Mouse (Mus musculus) hindbrain, embryonic 16.5 days (tissue): Measurements from ENCODE around the gene Polr2a. TPM values are rescaled to one million over a fixed set of nuclear protein-coding genes. Genes with fewer than 3 reads are reported as not detected.

Source experiments
- ATAC-seq: fragments of 200-750 bp; cut with Nextera tagmentation; 2 replicates; pipeline ENCODE4 v1.8.0; 2017; ENCODE audit warnings: moderate TSS enrichment, moderate library complexity
- H3K27ac ChIP-seq: fragments of 300-500 bp; sonication (generic); 2 replicates; pipeline ENCODE4 v1.5.1; 2014; ENCODE audit warnings: low read depth, mild to moderate bottlenecking, control low read depth, low read length, moderate library complexity
- H3K27me3 ChIP-seq: fragments of 300-500 bp; sonication (generic); replicated peaks from 2 replicates; pipeline ENCODE4 v1.6.1; 2014; ENCODE audit warnings: low read length; ENCODE audit not compliant: control insufficient read depth, insufficient read depth
- H3K36me3 ChIP-seq: fragments of 300-500 bp; sonication (generic); 2 replicates; pipeline ENCODE4 v1.6.1; 2014; ENCODE audit warnings: mild to moderate bottlenecking, low read length, moderate library complexity, mixed read lengths; ENCODE audit not compliant: control insufficient read depth, insufficient read depth
- H3K4me1 ChIP-seq: fragments of 300-500 bp; sonication (generic); 2 replicates; pipeline ENCODE4 v1.6.1; 2014; ENCODE audit warnings: low read depth, low read length; ENCODE audit not compliant: control insufficient read depth, insufficient read depth
- H3K4me2 ChIP-seq: fragments of 300-500 bp; sonication (generic); 2 replicates; pipeline ENCODE4 v1.6.1; 2014; ENCODE audit warnings: mild to moderate bottlenecking, low read length, control low read depth, moderate library complexity
- H3K4me3 ChIP-seq: fragments of 300-500 bp; sonication (generic); 2 replicates; pipeline ENCODE4 v1.5.1; 2014; ENCODE audit warnings: mild to moderate bottlenecking, low read length, control low read depth, moderate library complexity
- H3K9ac ChIP-seq: fragments of 300-500 bp; sonication (generic); 2 replicates; pipeline ENCODE4 v1.6.1; 2014; ENCODE audit warnings: low read depth, mild to moderate bottlenecking, control low read depth, low read length, moderate library complexity
- H3K9me3 ChIP-seq: fragments of 300-500 bp; sonication (generic); 2 replicates; pipeline ENCODE4 v1.6.1; 2014; ENCODE audit warnings: mild to moderate bottlenecking, low read length, moderate library complexity; ENCODE audit not compliant: control insufficient read depth
- WGBS: fragments of 180-500 bp; shearing (Covaris S2); extraction: QIAGEN DNeasy Blood & Tissue Kit; methylation state at CpG from one replicate; pipeline ENCODE4 v1.1.7; 2014; 5-methylcytosine and 5-hydroxymethylcytosine counted together
- polyA plus RNA-seq: library from polyadenylated mRNA; unstranded; fragments of >200 nt; fragmentation: Nextera tagmentation; extraction: Ambion mirVana; gene quantifications from 2 replicates; pipeline ENCODE4 v1.2.1, GENCODE M21; 2015

The Polr2a gene
- polyA plus RNA-seq, 1 experiment from 2014 or later, result 12.1 TPM

DNA sequence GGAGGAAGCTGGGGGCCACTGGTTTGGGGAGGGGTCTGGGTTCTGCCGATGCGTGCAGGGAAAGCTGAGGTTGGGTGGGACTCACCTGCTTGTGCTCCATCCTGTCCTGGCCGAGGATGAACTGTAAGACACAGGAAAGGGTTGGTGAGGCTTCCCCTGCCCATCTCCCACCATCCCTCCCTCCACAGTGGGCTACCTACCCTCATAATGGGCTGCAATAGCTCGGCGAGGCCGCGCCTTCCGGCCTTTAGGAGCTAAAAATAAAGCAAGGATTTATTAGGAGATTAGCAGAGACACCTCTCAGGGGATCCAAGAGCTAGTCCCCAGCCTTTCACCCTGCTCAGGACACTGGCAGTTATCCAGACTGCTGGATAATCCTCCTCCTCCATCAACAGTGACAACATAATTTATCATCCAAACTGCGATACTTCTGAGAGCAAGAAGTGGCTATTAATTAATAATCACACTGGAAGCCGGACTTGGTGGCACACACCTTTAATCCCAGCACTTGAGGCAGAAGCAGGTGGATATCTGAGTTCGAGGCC, 64.9 kb downstream of the Polr2a start:
- no peak overlapping the region for H3K4me3 ChIP-seq
- WGBS, result 58% methylated on average over 11 of the region's 11 CpGs
- peaks cover 11% of the 10 kb centered on the region for H3K4me1 ChIP-seq
- H3K27ac ChIP-seq, result no peak overlapping the region
- no peak overlapping the region for H3K9ac ChIP-seq
- H3K9me3 ChIP-seq, result no peaks in the 10 kb centered on the region
- H3K4me2 ChIP-seq, result no peak overlapping the region
- H3K36me3 ChIP-seq, result no peaks in the 10 kb centered on the region
- no peaks in the 10 kb centered on the region; the same call in 1 of the 2 replicates for H3K27me3 ChIP-seq
- no peak for ATAC-seq

DNA sequence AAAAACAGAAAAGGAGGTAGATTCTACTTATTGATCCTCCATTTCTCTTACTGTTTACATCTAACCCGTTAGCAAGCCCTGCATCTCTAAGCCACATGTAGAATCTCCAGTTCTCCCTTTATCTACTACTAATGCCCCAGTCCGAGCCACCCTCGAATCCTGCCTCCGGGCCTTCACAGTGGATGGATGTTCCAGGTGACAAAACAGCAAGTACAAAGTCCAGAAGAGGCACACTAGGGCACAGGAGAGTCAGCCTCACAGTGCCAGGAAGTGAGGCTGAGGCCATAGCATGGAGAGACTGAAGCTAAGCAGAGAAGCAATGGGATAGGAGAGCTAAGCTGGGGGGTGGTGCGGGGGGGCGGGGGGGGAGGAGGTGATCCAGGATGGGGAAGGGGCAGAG, 65.6 kb downstream of the Polr2a start:
- Histone ChIP-seq H3K9ac (no peak overlapping the region), H3K4me3 (no peak overlapping the region), H3K4me2 (no peak overlapping the region), H3K36me3 (no peaks in the 10 kb centered on the region), H3K27ac (no peak overlapping the region), H3K9me3 (no peaks in the 10 kb centered on the region), H3K4me1 (peaks cover 11% of the 10 kb centered on the region), H3K27me3 (no peaks in the 10 kb centered on the region; the same call in 1 of the 2 replicates)
- ATAC-seq, result no peak
- 86% methylated on average over 6 of the region's 6 CpGs for whole genome bisulfite sequencing

GRCm38 (mm10) chr11:69692196-69692811, 66.1 kb downstream of the Polr2a start:
- Histone ChIP-seq H3K9ac (no peak overlapping the region), H3K4me2 (no peak overlapping the region), H3K9me3 (no peaks in the 10 kb centered on the region), H3K36me3 (no peaks in the 10 kb centered on the region), H3K27me3 (no peaks in the 10 kb centered on the region; the same call in 1 of the 2 replicates), H3K4me3 (no peak overlapping the region), H3K27ac (no peak overlapping the region), H3K4me1 (peaks cover 11% of the 10 kb centered on the region)
- no peak for ATAC-seq
- 87% methylated on average over 9 of the region's 9 CpGs for WGBS

- H3K4me2 ChIP-seq, result no peak overlapping the region
- H3K4me1 ChIP-seq, result peaks cover 7% of the 10 kb centered on the region; the same call in 1 of the 2 replicates
- H3K9me3 ChIP-seq, result no peaks in the 10 kb centered on the region
- no peaks in the 10 kb centered on the region for H3K36me3 ChIP-seq
- WGBS, result 100% methylated on average over 1 of the region's 1 CpGs
- ATAC-seq, result no peak
- no peaks in the 10 kb centered on the region; the same call in 1 of the 2 replicates for H3K27me3 ChIP-seq
- no peak overlapping the region for H3K4me3 ChIP-seq
- no peak overlapping the region for H3K9ac ChIP-seq
- no peak overlapping the region for H3K27ac ChIP-seq
Observed at GRCm38 (mm10) chr11:69689891-69690290, 68.5 kb downstream of the Polr2a start.

DNA sequence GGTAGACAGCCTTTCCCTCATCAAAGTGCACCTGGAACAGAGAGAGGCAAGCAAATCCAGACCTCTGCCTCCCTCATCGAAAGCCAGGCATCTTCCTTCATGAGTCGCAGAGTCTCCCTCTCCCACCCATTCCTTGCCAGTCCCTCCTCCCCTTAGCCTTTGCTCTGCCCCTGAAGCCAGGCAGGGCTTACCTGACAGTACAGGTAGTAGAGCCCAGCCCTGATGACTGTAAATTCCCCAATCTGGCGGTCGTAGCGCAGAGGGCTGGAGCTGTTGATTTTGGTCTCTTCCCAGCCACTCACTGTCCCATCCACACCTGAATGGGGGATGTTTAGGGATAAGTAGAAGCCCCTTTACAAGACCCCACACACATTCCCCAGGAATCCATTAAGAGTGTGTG, 71.4 kb downstream of the Polr2a start:
- Histone ChIP-seq H3K4me2 (no peak overlapping the region), H3K27me3 (no peaks in the 10 kb centered on the region), H3K4me1 (peaks cover 15% of the 10 kb centered on the region), H3K9ac (0 out of 2 replicates have a peak overlapping the region, but pooled peaks have one; percentile 26), H3K9me3 (no peaks in the 10 kb centered on the region), H3K36me3 (no peaks in the 10 kb centered on the region), H3K27ac (no peak overlapping the region), H3K4me3 (no peak overlapping the region)
- ATAC-seq, result no peak
- 52% methylated on average over 5 of the region's 5 CpGs for WGBS

DNA sequence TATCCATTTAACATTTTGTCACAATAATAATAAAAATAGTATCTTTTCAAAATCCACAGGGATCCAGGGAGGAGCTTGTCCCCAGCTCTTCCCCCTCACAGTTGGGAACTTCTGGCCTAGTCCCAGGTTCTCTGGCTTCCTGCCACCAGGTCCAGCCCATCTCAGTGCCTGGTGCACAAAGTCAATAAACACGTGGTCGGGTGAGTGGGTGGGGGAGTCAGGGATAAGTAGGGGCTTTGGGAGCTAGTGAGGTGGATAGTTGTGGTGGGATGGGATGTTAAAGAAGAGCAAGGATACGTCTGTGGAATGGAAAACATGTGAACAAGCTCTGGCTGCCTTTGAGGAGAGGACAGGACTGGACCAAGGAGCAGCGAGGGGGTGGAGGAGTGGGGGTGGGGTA, 72.1 kb downstream of the Polr2a start:
- Histone ChIP-seq H3K27me3 (no peaks in the 10 kb centered on the region), H3K4me3 (no peak overlapping the region), H3K9me3 (no peaks in the 10 kb centered on the region), H3K27ac (no peak overlapping the region; the same call in 1 of the 2 replicates), H3K4me2 (no peak overlapping the region), H3K36me3 (no peaks in the 10 kb centered on the region), H3K4me1 (peaks cover 15% of the 10 kb centered on the region), H3K9ac (no peak overlapping the region)
- ATAC-seq, result no peak
- WGBS, result 18% methylated on average over 4 of the region's 4 CpGs

GRCm38 (mm10) chr11:69685526-69686148, 72.8 kb downstream of the Polr2a start, which contains the start of gene Tnfsf13:
TSS of gene Tnfsf13 (minus strand) at chr11:69685784.
- Histone ChIP-seq H3K4me3 (no peak within 1 kb of the TSS), H3K9ac (peak within 1 kb of the TSS; percentile 41; the same call in 1 of the 2 replicates), H3K27ac (peak within 1 kb of the TSS; percentile 84), H3K36me3 (no peaks in the 10 kb centered on the region), H3K4me1 (peaks cover 20% of the 10 kb centered on the region), H3K27me3 (no peaks in the 10 kb centered on the region), H3K4me2 (no peak within 1 kb of the TSS), H3K9me3 (no peaks in the 10 kb centered on the region)
- no peak for ATAC-seq
- WGBS, result 49% methylated on average over 10 of the region's 10 CpGs

- H3K27ac ChIP-seq, result peak overlapping the region; percentile 45; the same call in 1 of the 2 replicates
- 69% methylated on average over 6 of the region's 6 CpGs for WGBS
- no peaks in the 10 kb centered on the region for H3K9me3 ChIP-seq
- no peak for ATAC-seq
- H3K27me3 ChIP-seq, result no peaks in the 10 kb centered on the region
- H3K4me1 ChIP-seq, result peaks cover 27% of the 10 kb centered on the region
- H3K9ac ChIP-seq, result no peak overlapping the region
- no peak overlapping the region for H3K4me2 ChIP-seq
- no peak overlapping the region for H3K4me3 ChIP-seq
- no peaks in the 10 kb centered on the region for H3K36me3 ChIP-seq
Observed at GRCm38 (mm10) chr11:69684936-69685335, 73.5 kb downstream of the Polr2a start.

GRCm38 (mm10) chr11:69684128-69684745, 74.2 kb downstream of the Polr2a start:
- no peaks in the 10 kb centered on the region for H3K36me3 ChIP-seq
- H3K27ac ChIP-seq, result no peak overlapping the region
- H3K4me3 ChIP-seq, result no peak overlapping the region
- WGBS, result 83% methylated on average over 12 of the region's 12 CpGs
- H3K9ac ChIP-seq, result 0 out of 2 replicates have a peak overlapping the region, but pooled peaks have one; percentile 0
- H3K4me2 ChIP-seq, result no peak overlapping the region
- H3K4me1 ChIP-seq, result peaks cover 33% of the 10 kb centered on the region
- no peak for ATAC-seq
- no peaks in the 10 kb centered on the region for H3K9me3 ChIP-seq
- H3K27me3 ChIP-seq, result no peaks in the 10 kb centered on the region
